Mouse (Mus musculus): ENCODE results near the gene Htr1b.

DNA sequence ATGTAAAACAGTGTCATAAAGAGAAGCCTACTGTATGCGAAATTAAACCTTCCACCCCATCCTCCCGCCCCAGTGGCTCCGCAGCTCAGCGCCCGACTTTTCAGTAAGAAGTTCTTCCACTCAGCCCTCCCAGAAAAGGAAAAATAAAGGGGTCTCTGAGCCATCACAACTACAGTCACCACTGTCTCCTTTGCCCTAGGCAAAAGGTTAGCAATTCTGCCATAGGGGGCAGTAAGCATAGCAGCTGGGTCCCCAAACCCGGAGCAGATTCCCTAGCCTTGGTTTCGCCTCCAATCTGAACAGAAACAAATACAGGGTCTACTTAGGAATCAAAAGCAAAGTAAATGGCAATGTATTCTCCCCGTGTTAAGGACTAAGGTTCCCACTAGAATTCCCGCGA lies 535 bp upstream of the Htr1b start:
- TF ChIP-seq CTCF (IDR thresholded peaks at IDR 0.05; ENCODE audit: borderline replicate concordance, insufficient read depth, low read length) (no peak), POLR2A (IDR thresholded peaks at IDR 0.05; ENCODE audit: low read depth, low read length) (no peak)

Data from embryonic fibroblast, embryonic 13.5 days (primary cell).